Mouse (Mus musculus): ENCODE measurements around the gene Tacr2.

Tacr2 gene

DNA sequence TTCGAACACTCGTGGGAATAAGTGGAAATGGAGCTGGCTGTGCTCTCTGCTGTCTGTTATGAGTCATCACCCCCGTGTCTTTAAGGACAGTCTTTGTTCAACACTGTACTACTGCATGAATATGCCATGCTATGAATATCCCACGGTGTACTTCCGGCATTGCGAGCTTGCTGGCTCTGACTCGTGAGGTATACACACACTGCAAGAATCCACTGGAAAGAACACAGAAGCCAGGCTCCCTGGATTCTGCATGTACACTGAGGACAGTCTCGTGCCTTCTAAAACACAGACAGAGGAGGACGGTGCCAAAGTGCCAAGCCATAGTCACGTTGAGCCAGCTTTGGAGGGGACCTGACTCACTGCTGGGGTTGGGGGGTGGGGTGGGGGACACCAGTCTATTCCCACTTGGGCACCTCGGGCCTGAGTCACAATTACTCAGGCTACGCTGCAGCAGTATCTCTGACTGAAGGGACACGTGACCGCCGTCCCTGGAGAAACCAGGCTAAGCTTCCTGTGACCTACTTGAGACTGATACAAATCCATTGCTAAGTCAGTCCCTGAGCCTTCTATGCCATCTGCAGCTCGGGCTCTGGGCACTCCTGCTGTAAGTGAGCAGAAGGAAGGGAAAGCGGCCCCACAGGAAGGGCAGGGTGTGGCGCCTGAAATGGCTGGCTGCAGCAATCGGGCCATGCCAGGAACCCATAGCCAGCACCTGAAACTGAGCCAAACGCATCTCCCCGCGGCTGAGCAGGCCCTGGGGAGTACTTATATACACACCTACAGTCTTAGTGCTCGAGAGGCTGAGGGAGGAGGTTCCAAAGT lies 48.0 kb downstream of the Tacr2 start:
- no peak for DNase-seq (ENCODE audit: low spot score)

DNA sequence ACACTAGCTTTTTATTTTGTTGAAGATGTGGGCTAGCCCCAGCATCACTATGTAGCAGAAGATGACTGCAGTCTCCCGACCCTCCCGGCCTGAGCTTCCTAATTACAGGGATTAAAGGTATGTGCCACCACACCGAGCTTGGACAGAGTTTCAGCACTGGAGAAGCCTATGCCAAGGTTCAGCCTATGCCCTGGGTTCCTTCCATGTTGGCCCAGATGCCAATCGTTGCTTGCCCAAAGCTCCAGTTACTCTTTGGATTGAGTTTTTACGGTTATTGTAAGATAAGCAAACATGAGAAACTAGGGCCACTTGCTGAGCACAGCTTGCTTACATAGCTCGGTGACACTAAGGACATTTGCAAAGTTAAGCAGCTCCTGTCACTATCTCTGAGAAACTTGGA lies 52.9 kb downstream of the Tacr2 start:
- DNase-seq (ENCODE audit: low spot score), result no peak

DNA sequence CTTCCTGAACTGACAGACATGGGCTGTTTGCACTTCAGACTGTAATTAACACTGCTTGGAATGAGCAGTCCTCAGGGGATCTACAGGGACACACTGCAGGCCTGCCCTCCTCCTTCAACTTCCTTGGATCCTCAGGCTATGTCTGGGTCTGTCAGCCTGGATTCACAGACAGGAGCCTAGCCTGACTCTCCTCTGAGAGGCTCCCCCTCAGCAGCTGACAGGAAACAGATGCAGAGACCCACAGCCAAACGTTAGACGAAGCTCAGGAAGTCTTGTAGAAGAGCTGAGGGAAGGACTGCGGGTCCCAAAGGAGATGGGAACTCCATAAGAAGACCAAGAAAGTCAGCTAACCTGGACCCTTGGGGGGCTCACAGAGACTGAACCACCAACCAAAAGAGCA lies 54.2 kb downstream of the Tacr2 start:
- DNase-seq (ENCODE audit: low spot score), result no peak

DNA sequence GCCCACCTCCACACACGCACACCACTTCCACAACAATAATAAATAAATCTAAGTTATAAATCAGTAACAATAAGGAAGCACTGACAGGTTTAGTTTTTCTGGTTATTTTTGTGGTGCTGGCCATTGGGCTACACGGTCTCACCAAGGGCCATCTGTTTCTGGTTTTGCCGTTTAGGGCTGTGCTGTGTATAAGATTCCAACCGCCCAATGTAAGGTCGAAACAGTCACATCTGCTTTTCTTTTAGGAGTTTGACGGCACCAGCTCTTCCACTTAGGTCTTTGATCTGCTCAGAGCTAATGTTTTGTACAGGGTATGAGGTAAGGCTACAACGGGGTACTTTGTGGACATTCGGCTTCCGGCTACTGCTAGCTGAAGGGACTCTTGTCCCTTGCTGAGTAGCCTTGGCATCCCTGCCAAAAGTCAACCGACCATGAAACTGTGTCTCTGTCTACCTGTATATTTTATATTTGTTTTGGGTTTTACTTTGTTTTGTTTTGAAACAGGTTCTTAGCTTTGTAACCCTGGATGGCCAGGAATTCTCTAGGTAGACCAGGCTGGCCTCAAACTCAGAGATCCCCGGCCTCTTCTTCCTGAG lies 56.8 kb downstream of the Tacr2 start:
- DNase-seq (ENCODE audit: low spot score), result peak; percentile 58

DNA sequence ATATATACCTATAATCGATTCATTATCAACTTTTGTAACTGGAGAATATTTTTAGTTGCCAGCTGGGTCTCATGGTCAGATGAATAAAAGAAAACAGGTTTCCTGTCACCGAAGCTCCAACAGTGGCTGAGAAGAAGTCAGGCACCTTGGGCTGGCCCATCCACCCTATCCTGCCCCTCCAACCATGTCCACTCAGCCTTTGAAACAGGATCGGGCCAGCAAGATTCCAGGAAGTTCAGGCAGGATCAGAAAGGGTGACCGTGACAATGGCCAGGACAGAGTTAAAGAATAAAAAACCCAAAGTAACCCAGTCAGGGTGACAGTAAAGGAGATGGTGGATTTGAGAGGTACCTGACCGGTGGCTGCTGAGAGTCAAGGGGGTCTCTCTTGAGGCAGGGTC lies 57.4 kb downstream of the Tacr2 start:
- DNase-seq (ENCODE audit: low spot score), result no peak

DNA sequence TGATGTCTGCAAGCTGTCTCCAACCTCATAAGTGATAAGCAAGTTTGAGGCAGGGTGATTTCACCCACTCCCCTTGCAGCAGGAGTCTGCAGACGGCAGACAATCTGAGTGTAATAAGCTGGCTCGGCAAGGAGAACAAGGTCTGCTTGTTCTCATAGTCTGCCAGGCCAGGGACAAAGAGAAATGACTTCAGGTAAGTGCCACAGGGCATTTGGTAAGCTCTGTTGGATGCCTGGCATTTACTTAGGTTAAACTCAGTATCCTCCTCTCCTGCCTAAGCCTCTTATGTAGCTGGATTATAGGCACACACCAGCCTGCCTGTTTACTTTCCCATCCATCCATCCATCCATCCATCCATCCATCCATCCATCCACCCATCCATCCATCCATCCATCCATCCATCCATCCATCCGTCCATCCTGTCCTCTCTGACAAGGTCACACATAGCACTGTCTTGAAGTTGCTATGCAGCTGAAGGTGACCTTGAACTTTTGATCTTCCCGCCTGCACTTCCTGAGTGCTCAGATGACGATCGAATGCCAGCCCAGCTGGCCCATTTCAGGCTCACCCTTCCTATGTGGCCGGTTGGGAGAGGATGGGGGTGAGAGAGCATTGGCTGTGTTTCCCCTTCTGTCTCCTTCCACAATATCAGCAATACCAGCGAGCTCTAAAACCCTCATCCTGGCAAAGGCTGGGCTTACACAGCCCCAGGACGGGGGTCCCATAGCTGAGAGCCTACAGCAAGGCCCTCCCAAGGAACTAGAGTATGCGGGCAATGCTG lies 58.2 kb downstream of the Tacr2 start:
- no peak for DNase-seq (ENCODE audit: low spot score)

DNA sequence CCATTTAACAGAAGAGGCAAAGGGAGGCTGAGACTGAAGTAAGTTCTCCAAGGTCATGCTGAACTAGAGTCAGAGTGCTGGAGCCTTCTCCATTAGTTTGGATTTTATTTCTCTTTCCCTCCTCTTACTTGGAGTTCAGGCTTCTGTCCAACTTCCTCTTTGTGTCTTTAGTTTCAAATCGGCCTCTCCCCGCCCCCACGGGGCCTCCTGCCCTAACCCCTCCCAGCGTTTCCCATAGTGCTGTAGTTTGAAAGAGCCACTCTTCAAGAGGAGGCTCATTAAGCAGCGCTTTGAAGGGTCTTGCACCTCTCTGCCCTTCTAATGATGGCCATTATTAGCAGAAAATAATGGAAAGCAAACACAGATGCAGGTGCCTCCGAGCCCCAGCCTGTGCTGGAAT lies 59.2 kb downstream of the Tacr2 start:
- peak; percentile 14 for DNase-seq (ENCODE audit: low spot score)

DNA sequence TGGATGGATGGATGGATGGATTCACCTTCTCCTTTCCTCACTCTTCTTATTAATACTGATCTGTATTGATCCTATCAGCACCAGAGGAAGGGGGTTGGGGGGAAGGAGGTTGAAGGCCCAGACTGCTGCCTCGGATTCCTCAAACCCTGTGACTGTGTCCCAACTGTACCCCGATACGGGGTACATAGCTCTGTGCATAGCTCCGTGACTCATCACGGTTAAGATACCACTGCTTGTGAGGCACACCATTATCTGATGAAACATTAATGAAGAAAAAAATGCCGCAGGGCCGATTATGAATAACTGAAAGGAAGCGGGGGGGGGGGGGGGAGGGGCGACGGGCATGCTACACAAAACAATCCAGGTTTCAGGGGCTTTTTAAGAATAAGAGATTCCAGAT lies 60.9 kb downstream of the Tacr2 start:
- no peak for DNase-seq (ENCODE audit: low spot score)

DNA sequence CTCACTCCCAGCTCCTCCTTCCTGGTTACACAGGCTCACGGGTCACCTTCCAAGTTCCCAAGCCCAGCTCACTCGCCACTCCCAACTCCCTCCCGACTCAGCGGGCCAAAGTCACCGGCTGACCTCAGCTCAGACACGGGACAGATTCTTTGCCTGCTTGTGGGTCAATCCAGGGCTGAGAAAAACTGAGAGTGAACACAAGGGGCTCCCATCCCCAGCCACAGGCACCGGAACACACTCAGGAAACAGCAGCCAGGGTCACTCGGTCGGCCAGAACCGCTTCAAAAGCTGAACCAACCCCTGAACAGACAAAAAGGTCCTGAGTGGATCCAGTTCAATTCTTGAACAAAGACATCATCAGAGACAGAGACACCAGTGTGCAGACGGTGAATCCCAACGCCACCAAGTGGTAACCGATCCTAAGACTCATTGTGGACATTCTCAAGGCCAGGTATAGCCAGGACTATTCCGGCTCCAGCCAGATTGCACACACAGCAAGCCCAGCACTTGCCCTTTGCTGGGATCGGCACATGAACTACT lies 61.7 kb downstream of the Tacr2 start:
- peak; percentile 9 for DNase-seq (ENCODE audit: low spot score)

All from embryo, embryonic 10 days (tissue).